Mouse (Mus musculus) neutrophil, adult 65 days (primary cell): ENCODE results near the gene Iqcf6. TPM values are rescaled to one million over a fixed set of nuclear protein-coding genes. Genes with fewer than 3 reads are reported as not detected.

Experiments used
- total RNA-seq: library from RNA; stranded (reverse); gene quantifications from 2 replicates; pipeline ENCODE4 v1.2.4, GENCODE M21; 2023

The Iqcf6 gene
- total RNA-seq: not detected in 2 replicates

DNA sequence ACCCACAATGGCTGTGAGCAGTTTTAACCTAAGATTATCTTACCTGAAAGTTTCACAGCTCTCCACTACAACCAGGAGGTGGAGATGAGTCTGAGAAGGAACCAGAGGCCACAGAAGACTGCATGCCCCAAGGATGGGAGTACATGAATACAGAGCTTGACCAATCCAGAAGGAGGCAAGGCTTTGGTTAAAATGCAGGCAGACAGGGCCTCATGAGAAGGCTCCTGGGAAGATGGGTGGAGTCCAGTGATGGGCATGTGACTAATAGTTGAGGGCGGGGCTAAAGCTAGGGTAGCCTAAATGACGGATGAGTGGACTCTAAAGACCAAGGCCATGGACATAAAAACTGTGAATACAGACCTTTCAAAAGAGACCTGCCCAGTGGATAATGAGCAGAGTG, at the start of gene Iqcf6:
Gene Iqcf6 (plus strand): TSS at position 301 of the 400 bp plus-strand sequence.

DNA sequence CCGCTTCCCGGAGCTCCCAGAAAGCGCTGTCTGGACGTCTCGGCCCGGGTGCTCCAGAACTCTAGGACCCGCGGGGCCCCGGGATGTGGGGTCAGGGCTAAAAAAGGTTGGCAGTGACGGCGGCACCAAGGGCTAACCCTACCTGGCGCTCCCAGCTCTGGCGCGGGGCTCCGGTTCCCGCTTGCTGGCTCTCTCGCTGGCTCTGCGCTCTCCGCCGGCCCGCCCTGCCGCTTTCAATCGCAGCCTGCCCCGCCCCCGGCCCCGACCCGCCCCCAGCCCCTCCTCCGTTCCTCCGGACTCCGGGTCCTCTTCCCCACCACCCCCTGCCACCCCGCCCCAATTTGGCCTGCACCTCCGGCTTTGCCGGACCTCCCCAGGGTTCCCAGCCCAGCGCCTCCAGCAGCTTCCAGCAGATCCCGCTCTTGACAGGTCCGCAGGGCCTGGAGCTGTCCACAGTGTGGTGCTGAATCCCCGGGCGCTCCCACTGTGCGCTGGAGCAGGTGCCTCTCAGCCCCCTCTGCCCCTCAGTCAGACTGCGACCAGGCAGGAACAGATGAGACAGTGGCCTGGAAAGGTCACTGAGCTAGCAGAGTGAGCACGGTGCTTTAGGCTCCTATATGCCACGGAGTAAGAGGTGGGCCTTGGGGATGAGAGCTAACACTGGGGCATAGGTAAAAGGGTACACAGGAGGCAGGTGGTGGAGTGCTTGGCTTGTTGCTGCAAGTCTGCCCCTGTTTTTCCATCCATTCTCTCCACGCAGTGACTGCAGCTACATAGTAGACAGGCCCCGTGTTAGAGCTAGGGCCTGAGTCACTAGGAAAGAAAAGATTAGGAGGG, 29.7 kb downstream of the Iqcf6 start, which contains the start of gene Grm2:
Gene Grm2 (minus strand): TSS at position 199 of the 837 bp plus-strand sequence.

Other genes with a start within 250 kb of the Iqcf6 start
- 169 and 281 TPM in 2 replicates for gene Rpl29, start 197.1 kb upstream of the Iqcf6 start, total RNA-seq
- gene Acy1, start 188.3 kb upstream of the Iqcf6 start, total RNA-seq: 3.3 and 4.2 TPM in 2 replicates
- gene Abhd14b, start 179.1 kb upstream of the Iqcf6 start, total RNA-seq: 0.64 and 1.4 TPM in 2 replicates
- 0.44 and 2.3 TPM in 2 replicates for gene Abhd14a, start 178.9 kb upstream of the Iqcf6 start, total RNA-seq
- gene Pcbp4, start 173.3 kb upstream of the Iqcf6 start, total RNA-seq: 1.1 and 3.5 TPM in 2 replicates
- not detected in 2 replicates for gene Gpr62, start 160.6 kb upstream of the Iqcf6 start, total RNA-seq
- 8.6 and 15.7 TPM in 2 replicates for gene Rrp9, start 150.6 kb upstream of the Iqcf6 start, total RNA-seq
- gene Parp3, start 149.6 kb upstream of the Iqcf6 start, total RNA-seq: 15.4 and 16.6 TPM in 2 replicates
- not detected in 2 replicates for gene Iqcf1, start 126.6 kb upstream of the Iqcf6 start, total RNA-seq
- gene Iqcf5, start 112.0 kb upstream of the Iqcf6 start, total RNA-seq: not detected in 2 replicates
- gene Iqcf3, start 65.0 kb upstream of the Iqcf6 start, total RNA-seq: not detected in 2 replicates
- not detected in 2 replicates for gene Iqcf4, start 55.6 kb upstream of the Iqcf6 start, total RNA-seq
- not detected in 2 replicates for gene Grm2, start 29.5 kb downstream of the Iqcf6 start, total RNA-seq
- 8.1 and 9.6 TPM in 2 replicates for gene Tex264, start 59.3 kb downstream of the Iqcf6 start, total RNA-seq
- 12.5 and 16.2 TPM in 2 replicates for gene Rad54l2, start 162.6 kb downstream of the Iqcf6 start, total RNA-seq
- gene Dcaf1, start 195.3 kb downstream of the Iqcf6 start, total RNA-seq: 9.2 TPM in 2 replicates